Mouse (Mus musculus) heart, adult 2 months (tissue): ENCODE results near the gene Otub1. TPM values are rescaled to one million over a fixed set of nuclear protein-coding genes. Genes with fewer than 3 reads are reported as not detected.

Experiments
- DNase-seq, 2 experiments: peaks; one replicate each; pipeline ENCODE4 v3.0.0; 2021
- H3K27ac ChIP-seq: fragments of 200-600 bp; 2 replicates; pipeline ENCODE4 v1.8.1; 2022
- H3K27me3 ChIP-seq: fragments of 200-500 bp; 2 replicates; pipeline ENCODE4 v1.6.1; 2012; ENCODE audit warnings: mild to moderate bottlenecking, low read length, inconsistent platforms, mixed read lengths; ENCODE audit not compliant: control insufficient read depth, insufficient read depth
- H3K36me3 ChIP-seq: fragments of 200-500 bp; 2 replicates; pipeline ENCODE4 v1.6.1; 2012; ENCODE audit warnings: low read length, inconsistent platforms; ENCODE audit not compliant: control insufficient read depth, insufficient read depth
- H3K4me1 ChIP-seq: fragments of 200-500 bp; 2 replicates; pipeline ENCODE4 v1.6.1; 2011; ENCODE audit warnings: low read length; ENCODE audit not compliant: control insufficient read depth, insufficient read depth
- H3K4me3 ChIP-seq: fragments of 200-600 bp; 2 replicates; pipeline ENCODE4 v1.8.1; 2022
- H3K79me2 ChIP-seq: fragments of 200-500 bp; replicated peaks from 2 replicates; pipeline ENCODE4 v1.6.1; 2012; ENCODE audit warnings: mild to moderate bottlenecking, inconsistent platforms, low read length, moderate library complexity, mixed read lengths; ENCODE audit not compliant: control insufficient read depth, insufficient read depth
- H3K9ac ChIP-seq: fragments of 200-500 bp; 2 replicates; pipeline ENCODE4 v1.6.1; 2012; ENCODE audit warnings: low read depth, mild to moderate bottlenecking, control low read depth, inconsistent platforms, low read length, mixed read lengths
- CTCF ChIP-seq: fragments of 200-600 bp; IDR thresholded peaks from 2 replicates; pipeline ENCODE4 v1.8.1; 2022; ENCODE audit warnings: antibody characterized with exemption, mild to moderate bottlenecking, moderate library complexity
- EP300 ChIP-seq: fragments of 200-500 bp; IDR thresholded peaks from 2 replicates; pipeline ENCODE4 v1.6.1; 2011; ENCODE audit warnings: low read depth, low read length, control low read depth; ENCODE audit not compliant: insufficient read depth
- POLR2A ChIP-seq: fragments of 200-500 bp; IDR thresholded peaks from 2 replicates; pipeline ENCODE4 v1.6.1; 2011; ENCODE audit warnings: mild to moderate bottlenecking, low read depth, low read length, control low read depth; ENCODE audit not compliant: insufficient read depth
- WGBS: fragments of 180-500 bp; shearing (Covaris S2); methylation state at CpG from one replicate; pipeline ENCODE4 v1.1.7; 2018; 5-methylcytosine and 5-hydroxymethylcytosine counted together
- intact Hi-C: fragments of 180-260 bp; cut with DNase I; formaldehyde crosslinking; loops from one replicate; pipeline ENCODE4 v1.15.1; 2025
- polyA plus RNA-seq: library from polyadenylated mRNA; depleted of rRNA; stranded (reverse); fragments of >200 nt; gene quantifications from 2 replicates; pipeline ENCODE4 v1.2.3, GENCODE M21; 2012; rRNA removed
- total RNA-seq, 2 experiments: library from RNA; stranded (reverse); gene quantifications; 2 replicates each; pipeline ENCODE4 v1.2.3; 2021

Otub1 gene
- total and polyA plus RNA-seq, 3 experiments = 62.1 to 73.3 (median 70.9) TPM

- DNase-seq = no peak
- Histone ChIP-seq H3K9ac (no peak overlapping the region), H3K36me3 (no peaks in the 10 kb centered on the region), H3K4me3 (no peak overlapping the region), H3K4me1 (no peaks in the 10 kb centered on the region; the same call in 1 of the 2 replicates), H3K27me3 (no peaks in the 10 kb centered on the region), H3K79me2 (no peaks in the 10 kb centered on the region), H3K27ac (no peak overlapping the region)
- intact Hi-C loops = loop anchor here (5.0 kb wide), 1 partner anchor 39 kb away; no protein-coding TSS in a partner anchor
- TF ChIP-seq CTCF (no peak), EP300 (no peak), POLR2A (no peak)
- WGBS = 76% methylated on average over 7 of the region's 7 CpGs
Observed at GRCm38 (mm10) chr19:7151300-7151926, 54.7 kb downstream of the Otub1 start.

- Histone ChIP-seq H3K27me3 (no peaks in the 10 kb centered on the region), H3K4me1 (no peaks in the 10 kb centered on the region; the same call in 1 of the 2 replicates), H3K36me3 (no peaks in the 10 kb centered on the region), H3K79me2 (no peaks in the 10 kb centered on the region), H3K27ac (no peak overlapping the region; the same call in 1 of the 2 replicates), H3K4me3 (no peak overlapping the region), H3K9ac (no peak overlapping the region)
- peak in 1 of 2 experiments; percentile 19 for DNase-seq
- 64% methylated on average over 7 of the region's 7 CpGs for WGBS
- TF ChIP-seq EP300 (0 out of 2 replicates have a peak, but pooled peaks have one; percentile 0), CTCF (no peak)
- intact Hi-C loops = no loop called here
Observed at GRCm38 (mm10) chr19:7149158-7149685, 56.9 kb downstream of the Otub1 start.

GRCm38 (mm10) chr19:7148541-7149085 lies 57.5 kb downstream of the Otub1 start:
- H3K36me3 ChIP-seq = no peaks in the 10 kb centered on the region
- no peak overlapping the region; the same call in 1 of the 2 replicates for H3K27ac ChIP-seq
- DNase-seq = no peak
- 42% methylated on average over 8 of the region's 8 CpGs for WGBS
- no peak overlapping the region for H3K4me3 ChIP-seq
- peaks cover 2% of the 10 kb centered on the region; the same call in 1 of the 2 replicates for H3K27me3 ChIP-seq
- no peak for TF ChIP-seq CTCF
- no peak for TF ChIP-seq POLR2A
- no peak for TF ChIP-seq EP300
- peaks cover under 1% of the 10 kb centered on the region for H3K4me1 ChIP-seq
- intact Hi-C loops = no loop called here
- H3K79me2 ChIP-seq = no peaks in the 10 kb centered on the region
- no peak overlapping the region for H3K9ac ChIP-seq

Other genes with a start within 250 kb of the Otub1 start
- gene Ppp1r14b, start 231.3 kb downstream of the Otub1 start, total RNA-seq = 10 to 100 TPM; 85.8 to 91.0 TPM
- gene Ppp1r14b, start 231.3 kb downstream of the Otub1 start, polyA plus RNA-seq = 42.3 and 56.8 TPM in 2 replicates
- 10 to 100 TPM; 14.6 to 15.2 TPM for gene Plcb3, start 229.8 kb downstream of the Otub1 start, total RNA-seq
- gene Plcb3, start 229.8 kb downstream of the Otub1 start, polyA plus RNA-seq = 27.5 and 33.7 TPM in 2 replicates
- gene Fkbp2, start 225.8 kb downstream of the Otub1 start, total RNA-seq = 10 to 100 TPM; 23.2 to 24.7 TPM
- gene Fkbp2, start 225.8 kb downstream of the Otub1 start, polyA plus RNA-seq = 21.1 and 27.6 TPM in 2 replicates
- gene Vegfb, start 218.7 kb downstream of the Otub1 start, total RNA-seq = 100 to 1,000 TPM; 413 to 501 TPM
- 257 and 355 TPM in 2 replicates for gene Vegfb, start 218.7 kb downstream of the Otub1 start, polyA plus RNA-seq
- 10 to 100 TPM; 45.6 to 57.4 TPM for gene Dnajc4, start 213.7 kb downstream of the Otub1 start, total RNA-seq
- gene Dnajc4, start 213.7 kb downstream of the Otub1 start, polyA plus RNA-seq = 57.6 and 68.4 TPM in 2 replicates
- 10 to 100 TPM; 25.5 to 33.6 TPM for gene Nudt22, start 210.2 kb downstream of the Otub1 start, total RNA-seq
- 44.5 and 47.4 TPM in 2 replicates for gene Nudt22, start 210.2 kb downstream of the Otub1 start, polyA plus RNA-seq
- 10 to 100 TPM; 20.7 to 26.3 TPM for gene Trpt1, start 210.2 kb downstream of the Otub1 start, total RNA-seq
- gene Trpt1, start 210.2 kb downstream of the Otub1 start, polyA plus RNA-seq = 26.4 and 30.7 TPM in 2 replicates
- gene Fermt3, start 186.8 kb downstream of the Otub1 start, total RNA-seq = 1 to 10 TPM; 5.2 to 9.0 TPM
- gene Fermt3, start 186.8 kb downstream of the Otub1 start, polyA plus RNA-seq = 4.7 and 7.8 TPM in 2 replicates
- 100 to 1,000 TPM; 117 to 121 TPM for gene Stip1, start 166.3 kb downstream of the Otub1 start, total RNA-seq
- 49.9 and 80.2 TPM in 2 replicates for gene Stip1, start 166.3 kb downstream of the Otub1 start, polyA plus RNA-seq
- gene Macrod1, start 149.5 kb downstream of the Otub1 start, total RNA-seq = 100 to 1,000 TPM; 262 to 309 TPM
- 260 and 278 TPM in 2 replicates for gene Macrod1, start 149.5 kb downstream of the Otub1 start, polyA plus RNA-seq
- 1 to 10 TPM; 1.1 to 1.2 TPM for gene Flrt1, start 100.6 kb downstream of the Otub1 start, total RNA-seq
- 0.84 and 0.94 TPM in 2 replicates for gene Flrt1, start 100.6 kb downstream of the Otub1 start, polyA plus RNA-seq
- 100 to 1,000 TPM; 384 to 424 TPM for gene Cox8a, start 11.3 kb upstream of the Otub1 start, total RNA-seq
- gene Cox8a, start 11.3 kb upstream of the Otub1 start, polyA plus RNA-seq = 589 and 775 TPM in 2 replicates
- gene Naa40, start 34.9 kb upstream of the Otub1 start, total RNA-seq = 10 to 100 TPM; 14.9 to 16.4 TPM
- gene Naa40, start 34.9 kb upstream of the Otub1 start, polyA plus RNA-seq = 23.8 and 31.8 TPM in 2 replicates
- gene Rcor2, start 61.0 kb upstream of the Otub1 start, total RNA-seq = 1 to 10 TPM; 5.7 to 7.6 TPM
- gene Rcor2, start 61.0 kb upstream of the Otub1 start, polyA plus RNA-seq = 11.6 and 12.7 TPM in 2 replicates
- gene Mark2, start 135.5 kb upstream of the Otub1 start, total RNA-seq = 10 to 100 TPM; 46.2 to 53.8 TPM
- gene Mark2, start 135.5 kb upstream of the Otub1 start, polyA plus RNA-seq = 53.1 and 56.7 TPM in 2 replicates
- 10 to 100 TPM; 11.6 to 14.0 TPM for gene Spindoc, start 176.7 kb upstream of the Otub1 start, total RNA-seq
- gene Spindoc, start 176.7 kb upstream of the Otub1 start, polyA plus RNA-seq = 12.4 and 13.4 TPM in 2 replicates
- 10 to 100 TPM; 13.1 to 13.4 TPM for gene 2700081O15Rik, start 211.3 kb upstream of the Otub1 start, total RNA-seq
- 16.4 and 25.7 TPM in 2 replicates for gene 2700081O15Rik, start 211.3 kb upstream of the Otub1 start, polyA plus RNA-seq